Mouse (Mus musculus) urinary bladder, postnatal 10 days (tissue): ENCODE measurements around the gene Dph5.
A peak's percentile ranks its signal among the peaks of the same experiment; 100 is the strongest.
"Not testable (repeated sequence)": the region's sequence is repeated elsewhere in the genome, so short reads cannot be mapped to it uniquely, and the experiment has no call there.

Experiments
- DNase-seq: peaks from one replicate; pipeline ENCODE4 v3.0.0; 2022; ENCODE audit warnings: low spot score

Dph5 gene

DNA sequence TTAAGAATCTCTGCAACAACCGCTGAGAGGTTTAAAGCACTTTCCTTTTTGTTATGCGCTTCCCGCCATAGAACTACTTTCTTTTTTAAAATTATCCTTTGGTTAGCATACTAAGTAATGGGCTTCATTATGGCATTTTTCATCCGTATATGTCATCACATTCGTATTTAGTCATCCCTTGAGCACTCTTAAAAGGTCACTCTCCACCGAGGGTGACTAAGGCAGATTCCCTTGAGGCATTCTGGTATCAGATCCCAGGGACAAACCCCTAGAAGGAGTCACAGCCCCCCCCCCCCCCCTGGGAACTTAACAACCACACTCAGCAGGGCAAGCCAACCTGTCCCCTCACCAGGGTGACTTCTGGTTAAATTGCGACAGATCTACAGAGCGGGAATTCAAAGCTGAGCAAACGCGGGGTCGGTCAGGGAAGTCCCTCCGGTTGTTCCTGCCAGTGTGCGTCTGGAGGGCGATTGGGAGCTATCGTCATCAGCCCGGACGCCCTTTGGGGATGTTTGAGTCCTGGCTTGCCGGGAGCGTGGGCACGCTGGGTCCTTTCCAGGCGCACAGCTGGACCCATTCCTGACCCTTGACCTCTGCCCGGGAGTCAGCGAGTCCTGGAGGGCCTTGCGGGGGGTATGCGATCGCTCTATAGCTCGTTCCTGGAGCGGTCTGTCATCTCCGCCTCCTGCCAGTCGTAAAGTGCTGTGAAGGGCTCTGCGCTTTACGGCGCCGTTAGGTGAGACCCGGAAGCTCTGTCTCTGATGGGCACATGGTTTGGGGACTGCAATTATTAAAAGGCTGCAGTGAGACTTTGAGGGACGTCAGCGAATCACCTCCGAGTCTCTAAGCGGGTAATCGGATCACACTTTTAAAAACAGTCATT, at the start of gene Dph5:
TSS of gene Dph5 (plus strand) at position 411 of the 883 bp plus-strand sequence.
- peak; percentile 44 for DNase-seq

DNA sequence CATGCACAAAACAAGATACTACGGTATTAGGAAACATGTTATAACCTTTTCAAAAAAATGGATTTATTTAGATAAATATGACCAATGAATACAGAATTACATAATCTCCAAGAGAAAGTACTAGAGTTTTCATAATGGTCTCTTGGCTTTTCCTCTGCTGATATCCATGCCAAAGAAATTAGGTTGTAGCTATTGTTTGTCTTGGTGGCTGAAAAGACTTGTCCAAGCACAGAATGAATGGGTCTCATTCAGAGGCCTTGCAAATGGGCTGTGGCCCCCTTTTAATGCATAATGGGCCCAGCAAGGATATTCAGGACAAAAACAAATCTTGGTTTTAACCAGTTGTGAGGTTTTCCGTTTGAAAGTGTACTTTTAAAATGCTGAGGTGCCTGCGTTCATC, 43.1 kb upstream of the Dph5 start:
- no peak for DNase-seq

DNA sequence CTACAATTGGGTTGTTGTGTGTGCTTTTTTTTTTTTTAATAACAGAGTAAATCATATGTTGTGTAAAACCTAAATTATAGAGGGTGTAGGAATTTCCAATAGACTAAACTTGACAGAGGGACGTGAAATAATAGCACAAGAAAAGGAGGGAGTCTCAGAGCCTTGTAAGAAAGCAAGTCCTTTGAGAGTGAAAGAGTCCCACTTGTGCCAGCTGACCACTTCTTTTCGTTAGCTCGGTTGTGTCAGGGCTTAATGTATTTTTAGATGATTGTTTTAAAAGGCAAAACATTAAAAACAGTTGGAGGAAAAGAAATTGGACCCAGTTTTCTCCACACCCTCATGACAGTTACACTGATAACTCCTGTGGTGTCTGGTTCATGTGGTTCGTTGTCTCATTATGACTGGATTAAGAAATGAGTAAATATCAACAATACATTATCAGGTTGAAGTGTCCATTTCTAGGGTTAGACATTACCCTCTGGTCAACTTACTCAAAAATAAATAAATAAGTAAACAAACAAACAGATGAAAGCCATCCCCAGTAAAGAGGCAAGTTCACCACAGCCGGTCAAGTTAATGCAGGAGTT, 42.5 kb upstream of the Dph5 start:
- no peak for DNase-seq

DNA sequence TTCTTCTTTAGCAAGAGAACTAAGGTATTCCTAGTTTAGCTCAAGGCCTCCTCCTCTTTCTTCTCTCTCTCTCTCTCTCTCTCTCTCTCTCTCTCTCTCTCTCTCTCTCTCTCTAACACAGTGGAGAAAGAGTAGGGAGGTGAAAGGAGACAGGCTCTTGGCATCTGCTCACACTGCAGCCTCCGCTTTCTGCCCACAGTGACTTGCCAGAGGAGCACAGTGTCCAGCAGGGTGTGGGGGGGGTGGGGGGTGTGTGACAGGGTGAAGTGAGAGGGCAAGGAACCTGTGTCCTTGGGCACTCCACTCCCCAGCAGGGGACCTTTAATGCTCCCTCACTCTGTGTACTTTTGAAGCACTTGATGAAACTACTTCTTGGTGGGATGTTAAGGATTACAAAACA, 41.9 kb upstream of the Dph5 start:
- DNase-seq, result no peak

DNA sequence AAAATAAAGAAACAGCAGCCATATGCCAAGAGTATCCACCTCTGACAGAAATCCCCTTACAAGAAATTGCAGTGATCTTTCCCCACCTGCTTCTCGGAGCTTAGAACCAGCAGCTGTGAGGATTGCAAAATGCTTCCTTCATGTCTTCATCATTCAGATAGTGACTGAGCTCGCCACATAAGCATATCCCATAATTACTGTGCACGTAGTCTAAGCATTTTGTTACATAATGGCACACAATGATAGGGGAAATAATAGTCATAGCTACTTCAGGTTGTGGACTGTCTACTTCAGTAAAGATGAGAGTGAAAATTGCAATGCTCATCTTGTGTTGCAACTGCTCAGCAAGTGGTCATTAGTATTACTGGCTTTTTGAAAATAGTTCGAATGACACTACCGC, 41.5 kb upstream of the Dph5 start:
- DNase-seq, result no peak

DNA sequence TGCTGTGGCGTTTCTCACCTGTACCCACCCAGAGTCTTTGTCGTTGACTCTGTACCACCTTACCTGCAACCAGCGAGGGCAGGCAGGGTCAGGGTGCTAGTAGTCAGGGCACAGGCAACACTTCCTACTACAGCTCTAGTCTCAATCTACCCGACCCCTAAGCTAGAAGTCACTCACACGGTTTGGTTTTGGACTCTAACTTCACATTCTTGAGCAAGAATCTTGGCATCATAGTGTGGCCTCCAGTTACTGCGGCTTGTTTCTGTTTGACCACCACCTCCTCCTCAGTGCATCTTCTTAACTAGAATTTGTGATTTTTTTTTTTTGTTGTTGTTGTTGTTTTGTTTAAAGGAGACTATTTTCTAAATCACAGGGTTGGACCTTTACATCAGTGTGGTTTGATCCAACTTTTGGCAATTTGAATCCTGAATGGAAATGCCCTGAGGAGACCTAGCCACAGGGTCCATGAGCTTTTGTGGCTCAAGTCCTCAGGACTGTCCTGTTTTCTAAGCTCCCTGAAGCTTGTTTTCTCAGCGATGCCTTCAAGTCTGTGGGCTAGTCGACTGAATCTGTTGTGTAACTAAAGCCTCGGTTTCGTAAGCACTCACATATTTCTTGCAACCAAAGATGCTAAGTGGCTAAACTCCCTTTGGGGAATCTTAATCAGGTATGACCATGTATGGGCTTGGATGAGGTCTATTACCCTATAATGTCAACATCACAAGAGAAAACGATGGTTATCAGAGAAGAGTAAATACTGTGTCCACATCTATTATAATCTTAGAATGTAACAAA, 38.8 kb upstream of the Dph5 start:
- DNase-seq, result no peak

DNA sequence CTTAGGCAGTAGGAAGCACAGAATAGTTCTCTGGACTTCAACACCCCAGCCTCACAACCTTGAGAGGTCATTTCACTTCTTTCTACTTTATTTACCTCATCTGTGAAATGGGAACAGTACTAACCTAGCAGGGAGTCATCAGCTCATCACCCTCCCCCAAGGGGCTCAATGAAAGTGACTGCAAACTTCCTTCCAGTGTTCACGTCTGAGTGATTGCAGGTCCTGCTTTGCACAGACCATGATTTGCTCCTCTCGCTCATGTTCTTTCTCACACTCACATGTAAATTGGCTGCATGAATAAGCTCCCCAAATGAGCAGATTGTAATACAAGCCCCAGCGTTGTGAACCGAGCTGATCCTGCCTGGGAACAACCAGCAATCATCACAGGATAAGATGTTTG, 36.7 kb upstream of the Dph5 start:
- no peak for DNase-seq

DNA sequence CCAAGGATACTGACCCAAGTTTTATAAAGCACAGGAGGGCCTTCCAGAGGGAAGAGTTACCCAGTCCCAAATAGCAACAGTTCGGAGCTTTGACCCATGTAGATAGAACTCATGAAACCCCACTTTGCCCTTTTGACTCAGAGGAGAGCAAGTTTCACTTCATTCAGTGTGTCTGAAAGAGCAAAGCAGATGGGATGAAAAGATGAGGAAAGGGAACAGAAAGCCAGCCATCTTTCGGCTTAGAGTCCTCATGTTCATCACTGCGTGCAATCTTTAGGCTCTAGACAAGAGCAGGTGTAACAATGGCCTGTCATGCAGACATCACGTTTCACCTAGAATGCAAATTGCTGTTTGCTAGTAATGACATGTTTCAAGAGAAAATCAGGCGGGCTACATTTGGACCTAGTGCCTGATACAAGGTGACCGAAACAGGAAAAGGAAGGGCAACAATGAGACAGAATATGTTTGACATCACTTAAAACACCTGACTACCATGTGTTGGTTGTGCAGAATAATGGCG, 32.9 kb upstream of the Dph5 start:
- DNase-seq, result no peak

DNA sequence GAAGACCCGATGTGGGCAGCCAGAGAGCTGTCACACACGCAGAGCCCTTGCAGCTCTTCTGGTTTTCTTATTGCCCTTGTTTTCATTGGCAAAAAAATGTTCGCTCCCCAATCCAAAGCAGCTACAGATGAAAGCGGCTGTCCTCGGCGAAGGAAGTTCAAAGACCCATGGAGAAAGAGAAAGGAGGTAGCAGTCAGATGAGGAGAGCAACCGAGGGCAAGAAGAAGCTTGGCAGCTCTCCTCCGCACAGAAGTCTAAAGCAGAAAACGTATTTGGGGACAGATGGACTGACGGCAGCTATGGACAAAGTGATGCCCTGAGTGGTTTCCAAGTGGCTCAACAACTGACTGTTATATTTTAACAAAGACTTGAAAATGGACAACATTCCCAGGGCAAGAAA, 32.1 kb upstream of the Dph5 start:
- DNase-seq, result no peak

DNA sequence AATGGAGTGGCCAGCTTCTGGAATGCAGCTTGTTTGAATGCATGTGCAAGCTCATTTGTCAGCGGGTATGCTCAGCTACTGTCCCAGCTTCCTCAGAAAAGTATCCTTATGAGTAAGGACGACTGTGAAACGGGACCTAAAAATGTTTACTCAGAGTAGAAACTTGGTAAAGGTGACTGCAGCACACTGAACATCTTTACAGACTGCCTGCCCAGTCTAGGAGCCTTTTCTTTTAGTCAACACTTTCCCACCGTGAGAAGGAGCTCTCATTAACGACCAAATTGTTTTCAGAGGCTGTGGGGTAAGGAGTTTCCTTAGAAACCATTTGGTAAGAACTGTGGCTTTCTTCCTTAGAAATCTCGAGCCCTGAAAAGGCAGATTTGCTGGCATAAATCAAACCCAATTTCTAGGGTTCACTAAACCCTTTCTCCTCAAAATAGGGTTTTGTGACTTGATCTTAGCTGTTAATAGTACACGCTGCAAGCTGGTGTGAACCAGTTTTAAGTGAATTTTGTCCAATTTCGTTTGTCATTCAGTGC, 31.1 kb upstream of the Dph5 start:
- DNase-seq, result no peak

DNA sequence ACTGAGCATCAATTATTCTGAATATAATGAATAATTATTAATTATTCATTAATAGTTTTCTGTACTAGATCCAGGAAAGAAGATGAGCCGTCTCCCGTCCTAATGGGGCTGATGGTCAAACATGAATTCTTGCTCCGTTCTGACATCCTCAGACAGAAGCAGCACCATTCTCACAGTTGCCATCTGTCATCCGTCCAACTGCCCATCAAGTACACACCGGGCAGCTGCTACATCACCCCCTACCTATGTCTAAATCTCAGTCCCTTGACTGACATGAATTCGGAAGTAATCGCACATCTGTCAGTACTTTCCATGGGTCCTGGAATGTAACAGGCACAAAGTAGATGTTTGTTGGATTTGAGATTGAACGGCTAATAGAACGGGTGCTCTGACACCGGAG, 30.2 kb upstream of the Dph5 start:
- no peak for DNase-seq

DNA sequence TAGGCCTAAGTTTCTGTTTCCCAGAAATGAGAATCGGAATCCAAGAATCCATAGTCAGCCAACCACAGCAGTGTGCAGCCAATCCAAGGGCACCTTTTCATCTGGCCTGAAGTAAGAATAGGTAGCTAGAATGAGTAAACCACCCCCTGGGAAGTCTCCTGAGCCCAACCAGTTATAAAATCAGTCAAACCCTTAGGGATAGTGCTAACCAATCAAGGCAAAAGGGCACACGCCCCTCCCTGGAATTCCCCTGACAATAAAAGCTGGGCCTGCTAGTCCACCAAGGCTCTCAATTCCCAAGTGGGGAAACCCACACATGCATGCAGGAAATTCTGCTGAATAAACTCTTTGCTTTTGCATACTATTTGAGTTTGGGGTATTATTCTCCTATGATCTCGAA, 28.8 kb upstream of the Dph5 start:
- no peak for DNase-seq

DNA sequence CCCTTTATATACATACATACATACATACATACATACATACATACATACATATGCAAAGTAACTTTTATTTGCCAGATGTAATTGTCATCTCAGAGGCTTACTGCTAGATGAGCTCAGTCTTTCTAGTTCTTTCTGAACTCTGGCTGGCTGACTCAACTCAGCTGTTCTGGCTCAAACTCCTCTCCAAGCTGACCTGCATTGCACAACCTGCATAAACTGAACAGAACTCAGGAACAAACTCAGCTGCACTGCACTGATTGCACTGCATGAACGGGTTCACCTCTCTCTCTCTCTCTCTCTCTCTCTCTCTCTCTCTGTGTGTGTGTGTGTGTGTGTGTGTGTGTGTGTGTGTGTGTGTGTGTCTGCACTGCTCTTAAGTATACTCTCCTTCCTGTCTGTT, 26.9 kb upstream of the Dph5 start:
- DNase-seq, result not testable (repeated sequence)

DNA sequence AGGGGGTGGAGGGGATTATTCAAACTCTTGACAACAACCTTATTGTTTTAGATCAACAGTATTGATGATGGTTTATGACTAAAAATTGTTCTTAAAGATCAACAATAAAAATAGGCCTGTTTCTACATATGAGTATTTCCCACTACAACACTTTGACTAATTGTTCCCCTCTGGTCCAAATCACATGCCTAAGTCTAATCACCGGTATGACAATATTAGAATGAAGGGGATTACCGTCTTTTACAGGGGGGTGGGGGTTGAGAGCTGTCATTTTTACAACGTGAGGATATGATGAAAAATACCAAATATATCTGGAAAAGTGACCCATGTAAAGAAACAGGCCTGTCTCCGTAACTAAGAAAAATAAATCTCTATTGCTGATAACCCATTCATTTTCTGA, 24.1 kb upstream of the Dph5 start:
- DNase-seq, result no peak

DNA sequence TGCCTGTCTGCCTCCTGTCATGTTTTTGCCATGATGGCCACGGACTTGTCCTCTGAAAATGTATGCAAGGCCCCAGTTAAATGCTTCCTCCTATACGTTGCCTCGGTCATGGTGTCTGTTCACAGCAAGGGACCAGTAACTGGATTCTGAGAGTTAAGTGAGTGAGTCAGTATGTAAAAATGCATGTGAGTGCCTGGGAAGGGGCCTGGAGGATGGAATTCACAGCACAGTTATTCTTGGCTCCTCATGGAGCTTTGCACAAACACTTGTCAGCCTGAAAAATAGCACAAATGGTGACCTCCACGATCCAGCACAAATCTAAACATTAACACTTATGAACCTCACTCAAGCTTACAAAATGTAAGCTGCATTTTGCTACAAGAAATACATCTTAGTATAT, 20.5 kb upstream of the Dph5 start:
- no peak for DNase-seq

DNA sequence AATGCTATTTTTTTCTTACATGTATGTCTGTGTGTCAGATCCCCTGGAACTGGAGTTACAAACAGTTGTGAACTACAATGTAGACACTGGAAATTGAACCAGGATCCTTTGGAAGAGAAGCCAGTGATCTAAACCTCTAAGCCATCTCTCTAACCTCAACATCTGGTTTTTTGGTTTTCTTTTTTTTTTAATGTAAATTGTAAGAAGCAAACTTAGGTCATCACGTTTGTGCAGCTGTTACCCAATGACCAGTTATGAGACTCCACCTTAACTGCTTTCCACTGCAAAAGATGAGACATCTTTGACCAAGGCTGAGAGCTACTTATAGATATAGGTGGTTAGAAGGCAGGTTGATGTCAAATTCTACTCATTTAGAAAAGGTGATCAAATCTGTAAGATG, 19.7 kb upstream of the Dph5 start:
- no peak for DNase-seq

DNA sequence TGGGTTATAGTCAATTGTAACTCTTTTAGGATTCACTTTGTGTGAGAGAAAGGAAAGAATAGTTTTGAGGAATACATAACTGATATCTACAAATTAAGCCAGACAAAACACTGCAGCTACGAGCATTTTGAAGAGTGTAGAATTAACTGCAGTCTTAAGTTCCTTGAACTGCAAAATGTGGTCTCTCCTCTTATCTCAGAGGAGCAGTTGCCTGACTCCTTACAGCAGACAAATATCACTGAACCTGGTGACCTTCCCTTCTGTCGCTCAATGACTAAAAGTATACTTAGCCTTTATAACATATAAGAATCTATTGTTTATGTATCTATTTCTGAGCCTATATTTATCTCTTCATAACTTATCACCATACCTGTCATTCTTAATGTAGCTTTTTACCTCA, 18.3 kb upstream of the Dph5 start:
- no peak for DNase-seq

DNA sequence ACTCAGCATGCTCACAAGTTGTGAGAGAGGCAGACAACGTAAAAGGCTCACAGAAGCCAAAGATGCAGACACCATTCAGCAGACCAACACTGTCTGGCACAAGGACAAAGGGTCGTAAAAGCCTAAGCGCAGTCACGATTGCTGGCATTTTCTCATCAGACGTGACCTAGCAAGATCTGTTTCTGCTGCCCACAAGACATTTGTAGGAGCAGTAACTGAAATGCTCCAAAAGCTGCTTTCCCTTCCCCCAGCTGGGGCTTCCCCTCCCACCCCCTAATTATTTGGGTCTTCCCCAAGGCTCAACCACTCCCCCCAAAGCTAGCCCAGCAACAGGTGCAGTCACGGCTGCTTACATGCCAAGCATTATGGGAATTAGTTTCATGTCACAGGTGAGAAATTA, 12.1 kb upstream of the Dph5 start:
- DNase-seq, result no peak

DNA sequence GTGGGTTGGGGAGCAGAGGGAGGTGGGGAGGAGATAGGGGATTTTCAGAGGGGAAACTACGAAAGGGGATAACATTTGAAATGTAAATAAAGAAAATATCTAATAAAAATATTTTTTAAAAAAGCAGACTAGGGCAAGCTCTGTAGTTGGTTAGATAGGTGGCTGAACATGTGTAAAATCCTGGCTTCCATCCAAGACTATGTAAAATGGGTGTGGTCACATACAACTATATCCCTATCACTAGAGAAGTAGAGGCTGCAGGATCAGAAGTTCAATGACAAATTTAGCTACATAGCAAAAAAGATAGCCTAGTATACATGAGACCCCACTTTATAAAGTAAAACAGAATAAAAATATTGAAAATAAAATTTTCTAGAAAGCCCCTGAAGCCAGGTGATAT, 10.5 kb upstream of the Dph5 start:
- no peak for DNase-seq

DNA sequence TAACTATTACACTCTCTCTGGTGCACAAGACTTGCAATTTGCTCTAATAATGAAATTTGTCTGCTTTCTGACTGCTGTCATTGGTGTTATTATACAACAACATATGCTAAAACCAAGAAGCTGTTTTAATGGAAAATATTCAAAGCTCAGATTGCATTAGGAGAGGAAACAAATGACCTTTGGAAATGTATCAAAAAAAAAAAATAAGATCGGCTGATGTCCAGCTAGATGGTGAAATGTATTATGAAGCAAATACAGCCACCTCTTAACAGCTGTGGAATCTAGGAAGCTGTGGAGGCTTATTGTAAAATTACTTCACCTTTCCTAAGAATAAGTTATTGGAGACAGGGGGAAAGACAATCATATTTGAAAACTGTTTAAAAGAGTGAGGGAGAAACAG, 3.6 kb upstream of the Dph5 start:
- DNase-seq, result no peak

DNA sequence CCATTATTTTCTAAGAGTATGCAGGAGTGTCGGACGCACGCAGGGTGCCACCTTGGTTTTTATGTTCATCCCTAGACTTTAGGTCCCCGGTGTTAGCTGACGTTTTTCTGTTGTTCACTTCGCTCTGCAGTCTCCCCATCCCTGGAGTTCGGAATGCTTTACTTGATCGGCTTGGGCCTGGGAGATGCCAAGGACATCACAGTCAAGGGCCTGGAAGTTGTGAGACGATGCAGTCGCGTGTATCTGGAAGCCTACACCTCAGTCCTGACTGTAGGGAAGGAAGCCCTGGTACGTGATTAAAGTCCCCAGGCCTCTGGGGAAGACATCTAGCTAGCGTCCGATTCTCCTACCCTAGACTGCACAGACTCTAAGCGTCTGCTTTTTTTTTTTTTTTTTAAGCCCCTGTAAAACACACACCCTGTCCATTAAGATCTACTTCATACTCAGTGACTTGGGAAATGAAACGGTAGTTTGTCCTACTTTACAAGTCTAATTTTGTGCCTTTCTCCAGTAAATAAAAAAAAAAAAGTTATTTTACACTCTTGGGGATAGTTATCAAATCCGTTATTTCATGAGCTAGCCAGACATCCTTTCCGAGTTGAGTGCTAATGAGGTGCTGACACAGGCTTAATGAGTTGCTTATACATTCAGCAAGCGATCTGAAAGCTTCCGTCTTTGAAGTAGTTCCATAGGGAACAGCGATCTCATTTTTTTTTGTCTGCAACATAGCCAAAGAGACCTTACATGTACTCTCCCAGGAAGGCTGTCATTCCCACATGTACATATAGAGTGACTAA, 871 bp downstream of the Dph5 start:
- DNase-seq, result no peak

DNA sequence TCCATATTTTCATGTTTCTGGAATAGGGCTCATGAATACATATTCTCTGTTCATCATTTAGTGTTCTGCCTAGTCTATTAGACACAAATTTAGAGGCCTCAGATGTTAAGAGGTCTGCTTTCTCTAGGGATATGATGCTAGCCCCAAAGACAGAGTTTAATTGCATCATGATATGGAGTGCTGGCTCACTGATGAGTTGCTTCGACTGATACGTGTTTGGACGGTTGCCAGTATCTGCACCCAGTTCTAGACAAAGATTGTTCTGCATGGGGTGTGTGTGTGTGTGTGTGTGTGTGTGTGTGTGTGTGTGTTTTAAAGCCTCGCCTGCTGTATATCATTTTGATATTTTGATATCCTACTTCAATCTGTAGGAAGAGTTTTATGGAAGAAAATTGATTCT, 4.7 kb downstream of the Dph5 start:
- DNase-seq, result no peak
